8 mouse cellular contexts compared by ENCODE assay signal in the genomic region with DNA sequence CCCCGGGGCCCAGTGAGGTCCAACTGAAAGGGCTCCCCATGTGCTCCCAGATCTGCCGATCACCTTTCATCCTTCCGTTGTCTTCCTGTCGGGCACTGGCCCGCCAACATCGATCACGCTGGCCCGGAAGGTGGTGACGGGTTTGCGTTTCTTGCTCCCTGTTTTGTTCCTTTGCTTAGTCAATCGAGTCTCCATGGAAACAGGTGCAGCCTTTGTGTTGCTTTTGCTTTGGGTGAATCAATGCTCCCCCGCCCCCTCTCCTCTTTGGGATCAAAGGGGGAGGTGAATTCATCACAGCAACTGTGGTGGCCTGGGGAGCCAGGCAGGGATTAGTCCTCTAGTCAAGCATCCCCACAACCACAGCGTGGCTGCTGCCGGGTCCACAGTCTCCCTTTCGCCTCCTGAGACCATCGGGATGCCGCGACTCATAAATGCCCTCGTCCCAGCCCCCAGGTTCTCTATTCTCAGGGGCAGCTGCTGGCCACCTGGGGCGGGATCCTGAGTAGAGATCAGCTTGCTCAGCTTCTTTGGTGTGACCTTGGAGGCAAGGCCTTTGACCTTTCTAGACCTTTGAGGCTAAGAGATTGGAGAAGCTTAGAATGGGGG. TPM values are rescaled to one million over a fixed set of nuclear protein-coding genes. Genes with fewer than 3 reads are reported as not detected.
DNase-seq lines count a peak whose midpoint lies in the region; ATAC-seq and TF ChIP-seq lines count a peak whose summit lies in the region.
"Had no signal": no experiment of that assay in that cellular context is flagged by ENCODE, and none has a peak within 500 bp of the region (broad histone marks: within the 10 kb centered on the region; RNA-seq: fewer than 3 reads in every experiment).

No protein-coding gene starts in this region.

- no peaks in the 10 kb centered on the region for H3K9me3 ChIP-seq in liver, embryonic 11.5 days (ENCODE audit: control insufficient read depth, low read length)
- H3K9me3 ChIP-seq in intestine, embryonic 15.5 days = no peaks in the 10 kb centered on the region
- H3K9me3 ChIP-seq in midbrain, embryonic 15.5 days = no peaks in the 10 kb centered on the region
- no peaks in the 10 kb centered on the region for H3K9me3 ChIP-seq in lung, postnatal 0 days (ENCODE audit: low read length)
- H3K9me3 ChIP-seq: megakaryocyte, embryonic 14.5 days had no signal

- TF ChIP-seq CTCF in lung, postnatal 0 days (IDR thresholded peaks at IDR 0.05) = no peak

- H3K4me3 ChIP-seq in liver, embryonic 11.5 days (ENCODE audit: low read depth, low read length) = no peak overlapping the region
- no peak overlapping the region for H3K4me3 ChIP-seq in intestine, embryonic 15.5 days (replicated peaks)
- peak overlapping the region; percentile 2; the same call in 1 of the 2 replicates for H3K4me3 ChIP-seq in midbrain, embryonic 15.5 days
- no peak overlapping the region for H3K4me3 ChIP-seq in lung, postnatal 0 days (ENCODE audit: low read depth, low read length)
- H3K4me3 ChIP-seq: megakaryocyte, embryonic 14.5 days had no signal

- ATAC-seq in liver, embryonic 11.5 days (replicated peaks; ENCODE audit: low FRiP score) = no peak; the same call in 1 of the 2 replicates
- ATAC-seq in intestine, embryonic 15.5 days = no peak
- ATAC-seq in midbrain, embryonic 15.5 days (replicated peaks) = peak; percentile 66
- no peak for ATAC-seq in megakaryocyte, adult 5-6 weeks (ENCODE audit: poor library complexity, severe bottlenecking)
- no peak for ATAC-seq in lung, postnatal 0 days

- peak overlapping the region; percentile 38 for H3K4me2 ChIP-seq in liver, embryonic 11.5 days
- H3K4me2 ChIP-seq in intestine, embryonic 15.5 days (replicated peaks) = 0 out of 2 replicates have a peak overlapping the region, but pooled peaks have one; percentile 14
- H3K4me2 ChIP-seq in midbrain, embryonic 15.5 days = peak overlapping the region; percentile 43
- no peak overlapping the region for H3K4me2 ChIP-seq in lung, postnatal 0 days (replicated peaks; ENCODE audit: low read depth, low read length)

- 14% methylated on average over 20 of the region's 20 CpGs for WGBS in liver, embryonic 11.5 days
- WGBS in intestine, embryonic 15.5 days = 28% methylated on average over 20 of the region's 20 CpGs
- WGBS in midbrain, embryonic 15.5 days = 1% methylated on average over 20 of the region's 20 CpGs
- 32% methylated on average over 20 of the region's 20 CpGs for WGBS in lung, postnatal 0 days

- no peak overlapping the region for H3K27ac ChIP-seq in liver, embryonic 11.5 days (ENCODE audit: low read depth, low read length)
- peak overlapping the region; percentile 42; the same call in 1 of the 2 replicates for H3K27ac ChIP-seq in intestine, embryonic 15.5 days
- H3K27ac ChIP-seq in midbrain, embryonic 15.5 days = peak overlapping the region; percentile 85
- H3K27ac ChIP-seq in lung, postnatal 0 days (ENCODE audit: low read length) = no peak overlapping the region

- H3K4me1 ChIP-seq in liver, embryonic 11.5 days (replicated peaks; ENCODE audit: control insufficient read depth, insufficient read depth, low read length) = peaks cover 25% of the 10 kb centered on the region
- H3K4me1 ChIP-seq in intestine, embryonic 15.5 days (replicated peaks) = peaks cover 26% of the 10 kb centered on the region
- H3K4me1 ChIP-seq in midbrain, embryonic 15.5 days = peaks cover 54% of the 10 kb centered on the region
- peaks cover 3% of the 10 kb centered on the region for H3K4me1 ChIP-seq in lung, postnatal 0 days (ENCODE audit: insufficient read depth, low read depth, low read length)

- no peaks in the 10 kb centered on the region for H3K36me3 ChIP-seq in liver, embryonic 11.5 days (ENCODE audit: control insufficient read depth, insufficient read depth, low read length)
- H3K36me3 ChIP-seq in intestine, embryonic 15.5 days = no peaks in the 10 kb centered on the region
- no peaks in the 10 kb centered on the region for H3K36me3 ChIP-seq in midbrain, embryonic 15.5 days (replicated peaks)
- H3K36me3 ChIP-seq in lung, postnatal 0 days (ENCODE audit: insufficient read depth, low read length) = no peaks in the 10 kb centered on the region

- TF ChIP-seq EP300 in lung, postnatal 0 days (IDR thresholded peaks at IDR 0.05) = no peak

- H3K9ac ChIP-seq in liver, embryonic 11.5 days (ENCODE audit: low read depth, low read length) = no peak overlapping the region
- H3K9ac ChIP-seq in intestine, embryonic 15.5 days = no peak overlapping the region
- H3K9ac ChIP-seq in midbrain, embryonic 15.5 days = peak overlapping the region; percentile 7
- H3K9ac ChIP-seq in lung, postnatal 0 days (replicated peaks; ENCODE audit: low read depth) = no peak overlapping the region

- peaks cover 26% of the 10 kb centered on the region for H3K27me3 ChIP-seq in liver, embryonic 11.5 days (replicated peaks; ENCODE audit: control insufficient read depth, insufficient read depth, low read length)
- H3K27me3 ChIP-seq in intestine, embryonic 15.5 days (replicated peaks) = no peaks in the 10 kb centered on the region
- no peaks in the 10 kb centered on the region for H3K27me3 ChIP-seq in midbrain, embryonic 15.5 days (replicated peaks)
- no peaks in the 10 kb centered on the region for H3K27me3 ChIP-seq in lung, postnatal 0 days (replicated peaks; ENCODE audit: insufficient read depth, low read length)
- H3K27me3 ChIP-seq: megakaryocyte, embryonic 14.5 days had no signal

- no peak for DNase-seq in liver, embryonic 11.5 days (ENCODE audit: low spot score)
- no peak for DNase-seq in liver
- DNase-seq in embryo, embryonic 9.5 days (ENCODE audit: extremely low spot score) = peak; percentile 90
- DNase-seq in lung, postnatal 0 days (ENCODE audit: low spot score) = no peak

RNA-seq across cellular contexts. Expression of a gene that starts 41.5 kb away (rescaled TPM):
- polyA plus RNA-seq in liver, embryonic 11.5 days (2014; fragmentation: Nextera tagmentation; extraction: Ambion mirVana) = 5.3 and 6.9 TPM in 2 replicates
- polyA plus RNA-seq in intestine, embryonic 15.5 days (2015; fragmentation: Nextera tagmentation; extraction: Ambion mirVana) = 14.2 and 17.6 TPM in 2 replicates
- 50.2 and 54.6 TPM in 2 replicates for polyA plus RNA-seq in midbrain, embryonic 15.5 days (2015; fragmentation: Nextera tagmentation; extraction: Ambion mirVana)
- total RNA-seq in megakaryocyte, adult 5-6 weeks (2015) = 0.67 and 0.73 TPM in 2 replicates
- 1.3 and 2.2 TPM in 2 replicates for total RNA-seq in megakaryocyte, adult 5-6 weeks (2017)
- 14.6 TPM in 2 replicates for polyA plus RNA-seq in lung, postnatal 0 days (2015; fragmentation: Nextera tagmentation; extraction: Ambion mirVana)

Comparison
In these comparisons a context has a peak if more than half of its experiments do, and no peak if none do; other contexts are left out.
1. H3K27ac ChIP-seq: peak in intestine, embryonic 15.5 days (single experiment) and midbrain, embryonic 15.5 days (single experiment); none in liver, embryonic 11.5 days (single experiment) and lung, postnatal 0 days (single experiment).